Mouse (Mus musculus): ENCODE results near the gene Nfasc. TPM values are rescaled to one million over a fixed set of nuclear protein-coding genes. Genes with fewer than 3 reads are reported as not detected.

Nfasc gene
- polyA plus RNA-seq, 1 experiment: not detected

DNA sequence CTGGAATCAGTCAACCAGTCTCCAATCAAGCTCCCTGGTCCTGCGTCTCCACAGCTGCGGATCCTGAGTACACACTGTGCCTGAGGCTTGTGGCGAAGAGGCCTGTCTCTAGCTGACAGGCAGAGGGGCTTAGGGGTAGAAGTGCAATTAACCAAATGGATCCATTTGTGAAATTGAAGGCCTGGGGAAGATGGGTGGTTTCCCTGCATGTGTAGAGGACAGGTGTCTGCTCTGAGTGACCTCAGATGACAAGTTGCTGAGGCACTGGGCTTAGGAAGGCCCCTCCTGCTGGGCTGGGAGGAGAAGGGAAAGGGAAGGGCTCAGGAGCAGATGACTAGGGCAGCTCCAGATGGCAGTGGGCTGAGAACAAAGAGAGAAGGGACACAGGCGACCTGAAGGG, 81.2 kb downstream of the Nfasc start:
- Histone ChIP-seq H3K9me3 (ENCODE audit: control insufficient read depth, low read length) (no peaks in the 10 kb centered on the region), H3K27me3 (ENCODE audit: control insufficient read depth) (no peaks in the 10 kb centered on the region; the same call in 1 of the 2 replicates), H3K36me3 (ENCODE audit: control insufficient read depth) (no peaks in the 10 kb centered on the region), H3K4me3 (replicated peaks) (no peak overlapping the region), H3K4me1 (ENCODE audit: control insufficient read depth) (no peaks in the 10 kb centered on the region)
- TF ChIP-seq GATA1 (IDR thresholded peaks at IDR 0.05; ENCODE audit: low read length) (no peak), TAL1 (IDR thresholded peaks at IDR 0.05; ENCODE audit: low read length) (no peak)

DNA sequence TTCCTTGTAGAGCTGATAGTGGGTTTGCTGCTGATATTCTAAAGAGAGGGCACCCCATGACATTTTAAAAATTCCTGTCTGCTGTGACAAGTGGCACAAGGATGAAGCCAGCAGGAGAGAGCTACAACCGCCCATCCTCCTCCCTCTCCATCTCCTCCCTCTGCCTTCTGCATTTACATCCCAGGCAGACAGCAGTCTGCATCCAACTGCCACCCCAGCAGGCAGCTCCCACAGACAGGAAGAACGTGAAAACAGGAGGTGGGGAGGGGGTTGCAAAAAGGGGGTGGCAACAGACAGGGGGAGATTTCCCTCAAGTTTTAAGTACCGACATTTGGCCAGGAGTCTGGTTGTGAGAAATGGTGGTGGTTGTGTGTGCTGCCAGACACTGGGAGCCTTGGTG, 82.0 kb downstream of the Nfasc start:
- H3K36me3 ChIP-seq (ENCODE audit: control insufficient read depth): no peaks in the 10 kb centered on the region
- no peak overlapping the region for H3K4me3 ChIP-seq (replicated peaks)
- H3K27me3 ChIP-seq (ENCODE audit: control insufficient read depth): no peaks in the 10 kb centered on the region; the same call in 1 of the 2 replicates
- TF ChIP-seq TAL1 (IDR thresholded peaks at IDR 0.05; ENCODE audit: low read length) (no peak), GATA1 (IDR thresholded peaks at IDR 0.05; ENCODE audit: low read length) (no peak)
- no peaks in the 10 kb centered on the region for H3K4me1 ChIP-seq (ENCODE audit: control insufficient read depth)
- H3K9me3 ChIP-seq (ENCODE audit: control insufficient read depth, low read length): no peaks in the 10 kb centered on the region

DNA sequence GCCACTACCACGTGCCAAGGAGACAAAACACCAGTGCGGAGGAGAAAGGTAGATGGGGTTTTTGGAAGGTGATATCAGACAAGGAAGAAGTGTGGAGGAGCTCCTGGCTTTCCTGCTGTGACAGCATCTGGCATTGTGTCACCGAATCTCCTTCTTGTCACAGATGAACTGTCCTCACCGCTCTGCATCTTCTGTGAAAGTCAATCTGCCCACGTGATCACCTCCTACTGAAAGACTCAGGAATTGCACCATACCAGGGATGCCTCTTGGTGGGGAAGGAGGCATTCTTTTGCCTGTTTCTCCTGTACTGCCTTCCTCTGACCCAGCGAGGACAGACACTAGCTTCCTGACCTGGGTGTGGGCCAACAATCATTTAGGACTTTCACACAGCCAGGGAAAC, 86.0 kb downstream of the Nfasc start:
- H3K27me3 ChIP-seq (ENCODE audit: control insufficient read depth): no peaks in the 10 kb centered on the region; the same call in 1 of the 2 replicates

DNA sequence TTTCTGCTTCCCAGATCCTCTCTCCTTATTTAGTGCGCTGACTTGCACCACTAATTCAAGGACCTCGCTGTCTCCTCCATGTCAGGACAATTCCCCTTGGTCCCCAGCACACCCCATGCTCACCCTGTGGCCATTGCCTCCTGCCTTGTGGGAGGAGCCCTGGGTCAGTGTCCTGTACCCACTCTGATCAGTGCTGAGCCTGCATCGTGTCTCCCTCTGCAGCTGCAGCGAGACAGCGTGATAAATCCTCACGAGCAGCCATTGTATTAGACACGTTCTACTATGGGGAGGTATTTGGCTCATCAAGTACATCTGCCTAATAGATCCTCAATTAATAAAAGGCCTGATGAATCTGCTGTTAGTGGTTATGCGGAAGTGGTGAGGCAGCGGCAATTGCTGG, 86.8 kb downstream of the Nfasc start:
- H3K9me3 ChIP-seq (ENCODE audit: control insufficient read depth, low read length): no peaks in the 10 kb centered on the region
- no peaks in the 10 kb centered on the region for H3K36me3 ChIP-seq (ENCODE audit: control insufficient read depth)
- H3K4me1 ChIP-seq (ENCODE audit: control insufficient read depth): no peaks in the 10 kb centered on the region
- TF ChIP-seq GATA1 (IDR thresholded peaks at IDR 0.05; ENCODE audit: low read length) (no peak), TAL1 (IDR thresholded peaks at IDR 0.05; ENCODE audit: low read length) (no peak)
- no peak overlapping the region for H3K4me3 ChIP-seq (replicated peaks)
- no peaks in the 10 kb centered on the region; the same call in 1 of the 2 replicates for H3K27me3 ChIP-seq (ENCODE audit: control insufficient read depth)

More for the DNA sequence above, 86.0 kb downstream of the Nfasc start:
- Histone ChIP-seq H3K36me3 (ENCODE audit: control insufficient read depth) (no peaks in the 10 kb centered on the region), H3K4me3 (replicated peaks) (no peak overlapping the region), H3K4me1 (ENCODE audit: control insufficient read depth) (no peaks in the 10 kb centered on the region), H3K9me3 (ENCODE audit: control insufficient read depth, low read length) (no peaks in the 10 kb centered on the region)
- TF ChIP-seq TAL1 (IDR thresholded peaks at IDR 0.05; ENCODE audit: low read length): no peak
- no peak for TF ChIP-seq GATA1 (IDR thresholded peaks at IDR 0.05; ENCODE audit: low read length)

DNA sequence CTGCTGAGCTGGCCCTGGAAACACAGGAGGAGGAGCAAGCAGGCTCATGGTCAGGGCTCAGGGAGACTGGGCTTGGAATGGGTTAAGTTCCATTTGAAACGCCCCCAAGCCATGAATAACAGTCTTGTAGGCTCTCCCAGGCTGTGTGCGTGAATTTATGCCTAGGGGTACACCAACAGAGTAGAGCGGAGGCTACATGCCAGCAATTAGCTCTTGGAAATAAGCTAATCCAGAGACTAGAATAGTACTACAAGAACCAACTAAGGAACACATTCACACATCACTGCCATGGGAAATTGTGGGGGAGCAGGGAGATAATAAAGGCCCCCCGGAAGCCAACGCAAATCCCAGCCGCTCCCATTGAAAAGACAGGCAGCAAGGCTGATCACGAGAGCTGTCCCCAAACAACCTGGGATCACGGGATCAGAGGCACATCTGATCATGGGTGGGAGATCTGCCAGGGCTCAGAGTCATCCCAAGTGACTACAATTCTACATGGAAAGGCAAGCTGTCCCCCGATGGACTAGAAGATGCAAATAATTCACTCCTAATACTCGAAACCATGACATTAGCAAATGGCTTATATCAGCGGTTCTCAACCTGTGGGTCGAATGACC, 87.6 kb downstream of the Nfasc start:
- Histone ChIP-seq H3K4me1 (ENCODE audit: control insufficient read depth) (no peaks in the 10 kb centered on the region), H3K36me3 (ENCODE audit: control insufficient read depth) (no peaks in the 10 kb centered on the region), H3K27me3 (ENCODE audit: control insufficient read depth) (no peaks in the 10 kb centered on the region; the same call in 1 of the 2 replicates), H3K4me3 (replicated peaks) (no peak overlapping the region), H3K9me3 (ENCODE audit: control insufficient read depth, low read length) (no peaks in the 10 kb centered on the region)
- TF ChIP-seq TAL1 (IDR thresholded peaks at IDR 0.05; ENCODE audit: low read length) (no peak), GATA1 (IDR thresholded peaks at IDR 0.05; ENCODE audit: low read length) (no peak)

DNA sequence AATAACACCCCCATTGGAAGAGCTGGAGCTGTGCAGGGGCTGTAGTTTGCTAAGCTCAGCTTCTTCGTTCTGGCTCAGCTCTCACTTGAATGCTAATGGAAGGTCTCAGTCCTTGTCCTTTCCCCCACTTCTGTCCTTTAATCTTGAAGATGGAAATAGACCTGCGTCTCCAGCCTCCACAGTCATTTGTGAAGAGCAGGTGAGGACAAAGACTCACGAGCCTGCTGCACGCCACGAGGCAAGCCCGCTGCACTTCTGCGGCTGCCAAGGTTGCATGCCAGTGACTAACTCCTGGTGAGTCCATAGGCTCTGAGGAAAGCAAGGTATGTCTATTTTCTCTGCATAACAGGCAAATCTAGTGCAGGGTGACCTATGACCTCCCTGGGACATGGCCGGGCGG, 88.4 kb downstream of the Nfasc start:
- no peaks in the 10 kb centered on the region; the same call in 1 of the 2 replicates for H3K27me3 ChIP-seq (ENCODE audit: control insufficient read depth)
- H3K36me3 ChIP-seq (ENCODE audit: control insufficient read depth): no peaks in the 10 kb centered on the region
- H3K9me3 ChIP-seq (ENCODE audit: control insufficient read depth, low read length): no peaks in the 10 kb centered on the region
- H3K4me3 ChIP-seq (replicated peaks): no peak overlapping the region
- TF ChIP-seq GATA1 (IDR thresholded peaks at IDR 0.05; ENCODE audit: low read length): no peak
- TF ChIP-seq TAL1 (IDR thresholded peaks at IDR 0.05; ENCODE audit: low read length): no peak
- no peaks in the 10 kb centered on the region for H3K4me1 ChIP-seq (ENCODE audit: control insufficient read depth)

DNA sequence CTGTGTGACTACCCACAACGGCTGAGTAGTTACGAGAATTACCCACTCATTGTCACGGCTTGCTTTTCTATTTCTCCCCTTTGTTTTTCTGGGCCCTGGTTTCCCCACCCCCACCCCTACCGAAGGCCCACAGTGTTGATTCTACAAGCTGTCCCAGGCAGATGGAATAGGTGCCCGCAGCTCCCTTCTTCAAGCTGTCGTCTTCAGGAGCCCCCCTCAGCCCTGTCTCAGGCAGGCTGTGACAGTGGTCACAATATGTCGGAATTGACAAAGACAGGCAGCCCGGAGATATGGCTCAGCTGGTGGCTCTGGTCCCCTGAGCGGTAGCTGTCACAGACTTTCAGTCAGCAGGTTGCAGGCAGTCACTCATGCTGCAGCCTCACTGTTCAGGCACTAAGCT, 90.9 kb downstream of the Nfasc start:
- Histone ChIP-seq H3K4me3 (replicated peaks) (no peak overlapping the region), H3K9me3 (ENCODE audit: control insufficient read depth, low read length) (no peaks in the 10 kb centered on the region), H3K36me3 (ENCODE audit: control insufficient read depth) (no peaks in the 10 kb centered on the region), H3K4me1 (ENCODE audit: control insufficient read depth) (no peaks in the 10 kb centered on the region; the same call in 1 of the 2 replicates), H3K27me3 (ENCODE audit: control insufficient read depth) (no peaks in the 10 kb centered on the region)
- no peak for TF ChIP-seq GATA1 (IDR thresholded peaks at IDR 0.05; ENCODE audit: low read length)
- TF ChIP-seq TAL1 (IDR thresholded peaks at IDR 0.05; ENCODE audit: low read length): no peak

DNA sequence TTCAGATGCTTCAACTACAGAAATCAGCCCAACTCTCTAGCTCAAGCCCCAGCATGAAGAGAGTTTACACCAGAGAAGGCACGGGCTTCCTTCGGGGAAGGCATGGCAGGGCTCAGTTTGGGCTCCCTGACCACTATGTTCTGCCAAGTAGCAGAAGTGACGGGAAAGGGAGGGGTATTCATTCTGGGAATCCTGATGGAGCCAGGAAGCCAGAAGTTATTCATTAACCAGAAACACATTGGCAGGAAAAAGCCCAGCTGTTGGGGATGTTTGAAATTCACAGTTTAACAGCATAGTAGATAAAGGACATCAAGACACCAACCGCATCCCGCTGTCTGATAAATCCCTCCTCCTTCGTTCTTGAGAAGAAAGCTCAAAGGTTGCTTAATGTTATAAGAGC, 93.6 kb downstream of the Nfasc start:
- no peaks in the 10 kb centered on the region for H3K9me3 ChIP-seq (ENCODE audit: control insufficient read depth, low read length)
- H3K4me3 ChIP-seq (replicated peaks): no peak overlapping the region
- H3K36me3 ChIP-seq (ENCODE audit: control insufficient read depth): no peaks in the 10 kb centered on the region
- TF ChIP-seq TAL1 (IDR thresholded peaks at IDR 0.05; ENCODE audit: low read length): no peak
- no peak for TF ChIP-seq GATA1 (IDR thresholded peaks at IDR 0.05; ENCODE audit: low read length)
- H3K27me3 ChIP-seq (ENCODE audit: control insufficient read depth): no peaks in the 10 kb centered on the region
- H3K4me1 ChIP-seq (ENCODE audit: control insufficient read depth): no peaks in the 10 kb centered on the region; the same call in 1 of the 2 replicates

DNA sequence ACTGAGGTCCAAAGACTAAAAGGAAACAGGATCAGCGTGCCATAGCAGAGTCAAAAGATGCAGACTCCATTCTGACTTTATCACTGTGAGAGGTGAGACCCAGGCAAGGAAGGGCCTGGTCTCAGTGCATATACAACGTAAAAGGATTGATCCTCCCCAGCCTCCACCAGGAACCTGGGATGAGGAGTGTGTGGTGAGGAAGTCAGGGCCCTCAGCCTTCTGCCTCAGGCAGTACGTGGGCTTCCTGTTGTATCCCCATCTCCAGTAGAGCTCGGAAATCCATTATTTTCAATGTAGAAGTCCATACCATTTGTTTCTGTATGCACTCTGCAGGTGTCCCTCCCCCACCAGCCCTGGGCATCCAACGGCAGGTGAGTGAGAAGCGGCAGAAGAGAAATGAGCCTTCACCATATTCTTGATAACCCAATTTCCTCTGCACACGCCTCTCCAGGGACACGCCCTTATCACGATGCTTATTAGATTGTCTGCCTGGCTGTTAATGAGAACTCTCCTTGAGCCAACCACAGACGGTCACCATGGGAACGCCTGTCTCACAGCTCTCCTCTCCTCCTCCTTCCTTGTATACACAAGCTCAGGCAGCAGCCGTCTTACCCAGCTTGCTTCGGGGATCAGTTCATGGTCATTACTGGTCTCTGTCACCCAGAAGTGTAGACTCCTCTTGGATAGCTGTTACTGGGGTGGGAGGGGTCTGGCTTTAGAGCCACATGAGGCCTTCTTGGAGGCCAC, 100.4 kb downstream of the Nfasc start:
- Histone ChIP-seq H3K27me3 (ENCODE audit: control insufficient read depth) (no peaks in the 10 kb centered on the region), H3K36me3 (ENCODE audit: control insufficient read depth) (no peaks in the 10 kb centered on the region)

More for the DNA sequence above, 100.4 kb downstream of the Nfasc start:
- TF ChIP-seq TAL1 (IDR thresholded peaks at IDR 0.05; ENCODE audit: low read length) (no peak), GATA1 (IDR thresholded peaks at IDR 0.05; ENCODE audit: low read length) (no peak)
- Histone ChIP-seq H3K4me1 (ENCODE audit: control insufficient read depth) (no peaks in the 10 kb centered on the region), H3K9me3 (ENCODE audit: control insufficient read depth, low read length) (no peaks in the 10 kb centered on the region), H3K4me3 (replicated peaks) (no peak overlapping the region)

All from erythroblast, embryonic 14.5 days (primary cell).